Mouse (Mus musculus) brain, embryonic 14.5 days (tissue): ENCODE data around the gene Sars2.

Source experiments
- CTCF ChIP-seq: fragments of 200-500 bp; IDR thresholded peaks from 2 replicates; pipeline ENCODE4 v1.5.1; 2012; ENCODE audit warnings: inconsistent platforms, mild to moderate bottlenecking, moderate library complexity, borderline replicate concordance; ENCODE audit not compliant: insufficient read depth, insufficient read length; ENCODE audit errors: extremely low read depth
- POLR2A ChIP-seq: fragments of 200-500 bp; IDR thresholded peaks from 2 replicates; pipeline ENCODE4 v1.6.1; 2012; ENCODE audit warnings: mild to moderate bottlenecking, inconsistent platforms, borderline replicate concordance; ENCODE audit not compliant: poor library complexity, insufficient read depth, insufficient read length, severe bottlenecking; ENCODE audit errors: extremely low read depth

DNA sequence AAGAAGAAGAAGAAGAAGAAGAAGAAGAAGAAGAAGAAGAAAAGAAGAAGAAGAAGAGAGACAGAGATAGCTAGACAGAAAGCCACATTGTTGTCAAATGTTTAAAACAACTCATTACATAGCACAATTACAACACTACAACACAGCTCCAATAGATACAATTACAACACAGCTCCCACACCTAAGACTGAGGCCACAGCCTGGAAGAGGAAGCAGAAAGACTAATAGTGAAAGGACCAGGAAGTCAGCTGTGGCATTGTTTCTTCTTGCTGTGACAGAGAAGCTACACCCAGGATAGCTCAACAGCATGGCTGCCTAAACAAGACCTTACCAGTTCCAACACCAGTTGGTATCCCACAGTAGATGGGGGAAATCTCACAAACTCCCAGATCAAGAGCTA is 32.3 kb upstream of the Sars2 start:
- TF ChIP-seq POLR2A (no peak), CTCF (no peak)
